Mouse (Mus musculus): ENCODE results near the gene Col27a1. TPM values are rescaled to one million over a fixed set of nuclear protein-coding genes. Genes with fewer than 3 reads are reported as not detected.

The Col27a1 gene
- polyA plus RNA-seq, 1 experiment = 14.1 TPM

GRCm38 (mm10) chr4:63219635-63220034 lies 5.8 kb downstream of the Col27a1 start:
- no peak overlapping the region for H3K4me3 ChIP-seq (ENCODE audit: control insufficient read depth, insufficient read depth, low read length)
- 93% methylated on average over 6 of the region's 6 CpGs for WGBS
- DNase-seq = no peak
- H3K4me1 ChIP-seq (replicated peaks; ENCODE audit: control insufficient read depth, insufficient read depth, low read length) = peaks cover 55% of the 10 kb centered on the region
- H3K27ac ChIP-seq (ENCODE audit: control insufficient read depth, insufficient read depth, low read length) = no peak overlapping the region
- H3K36me3 ChIP-seq (ENCODE audit: control insufficient read depth, insufficient read depth, low read length) = no peaks in the 10 kb centered on the region
- TF ChIP-seq POLR2A (IDR thresholded peaks at IDR 0.05; ENCODE audit: control insufficient read depth, extremely low read depth, insufficient read depth, low read length, poor library complexity) (no peak), CTCF (IDR thresholded peaks at IDR 0.05; ENCODE audit: borderline replicate concordance, control insufficient read depth, extremely low read depth, insufficient read depth, low read length, poor library complexity) (no peak)
- no peaks in the 10 kb centered on the region for H3K27me3 ChIP-seq (ENCODE audit: control insufficient read depth, insufficient read depth, low read length)

- WGBS = 94% methylated on average over 15 of the region's 15 CpGs
- no peak for DNase-seq
- H3K27me3 ChIP-seq (ENCODE audit: control insufficient read depth, insufficient read depth, low read length) = no peaks in the 10 kb centered on the region
- TF ChIP-seq POLR2A (IDR thresholded peaks at IDR 0.05; ENCODE audit: control insufficient read depth, extremely low read depth, insufficient read depth, low read length, poor library complexity) (no peak), CTCF (IDR thresholded peaks at IDR 0.05; ENCODE audit: borderline replicate concordance, control insufficient read depth, extremely low read depth, insufficient read depth, low read length, poor library complexity) (no peak)
- H3K4me1 ChIP-seq (replicated peaks; ENCODE audit: control insufficient read depth, insufficient read depth, low read length) = peaks cover 59% of the 10 kb centered on the region
- no peaks in the 10 kb centered on the region for H3K36me3 ChIP-seq (ENCODE audit: control insufficient read depth, insufficient read depth, low read length)
- peak overlapping the region; percentile 47; the same call in 1 of the 2 replicates for H3K27ac ChIP-seq (ENCODE audit: control insufficient read depth, insufficient read depth, low read length)
- H3K4me3 ChIP-seq (ENCODE audit: control insufficient read depth, insufficient read depth, low read length) = no peak overlapping the region
Observed at GRCm38 (mm10) chr4:63221096-63221958, 7.5 kb downstream of the Col27a1 start.

- no peaks in the 10 kb centered on the region for H3K36me3 ChIP-seq (ENCODE audit: control insufficient read depth, insufficient read depth, low read length)
- H3K4me3 ChIP-seq (ENCODE audit: control insufficient read depth, insufficient read depth, low read length) = no peak overlapping the region
- no peaks in the 10 kb centered on the region for H3K27me3 ChIP-seq (ENCODE audit: control insufficient read depth, insufficient read depth, low read length)
- no peak for TF ChIP-seq POLR2A (IDR thresholded peaks at IDR 0.05; ENCODE audit: control insufficient read depth, extremely low read depth, insufficient read depth, low read length, poor library complexity)
- TF ChIP-seq CTCF (IDR thresholded peaks at IDR 0.05; ENCODE audit: borderline replicate concordance, control insufficient read depth, extremely low read depth, insufficient read depth, low read length, poor library complexity) = 0 out of 2 replicates have a peak, but pooled peaks have one; percentile 26
- peaks cover 50% of the 10 kb centered on the region for H3K4me1 ChIP-seq (replicated peaks; ENCODE audit: control insufficient read depth, insufficient read depth, low read length)
- WGBS = 10% methylated on average over 8 of the region's 8 CpGs
- H3K27ac ChIP-seq (ENCODE audit: control insufficient read depth, insufficient read depth, low read length) = peak overlapping the region; percentile 47; the same call in 1 of the 2 replicates
- peak; percentile 48 for DNase-seq
Observed at GRCm38 (mm10) chr4:63222246-63222645, 8.4 kb downstream of the Col27a1 start.

- peaks cover 44% of the 10 kb centered on the region for H3K4me1 ChIP-seq (replicated peaks; ENCODE audit: control insufficient read depth, insufficient read depth, low read length)
- H3K27ac ChIP-seq (ENCODE audit: control insufficient read depth, insufficient read depth, low read length) = no peak overlapping the region
- DNase-seq = no peak
- no peak for TF ChIP-seq CTCF (IDR thresholded peaks at IDR 0.05; ENCODE audit: borderline replicate concordance, control insufficient read depth, extremely low read depth, insufficient read depth, low read length, poor library complexity)
- no peak for TF ChIP-seq POLR2A (IDR thresholded peaks at IDR 0.05; ENCODE audit: control insufficient read depth, extremely low read depth, insufficient read depth, low read length, poor library complexity)
- 92% methylated on average over 10 of the region's 10 CpGs for WGBS
- H3K4me3 ChIP-seq (ENCODE audit: control insufficient read depth, insufficient read depth, low read length) = no peak overlapping the region
- no peaks in the 10 kb centered on the region for H3K36me3 ChIP-seq (ENCODE audit: control insufficient read depth, insufficient read depth, low read length)
- no peaks in the 10 kb centered on the region for H3K27me3 ChIP-seq (ENCODE audit: control insufficient read depth, insufficient read depth, low read length)
Observed at GRCm38 (mm10) chr4:63225373-63225772, 11.6 kb downstream of the Col27a1 start.

- Histone ChIP-seq H3K4me1 (replicated peaks; ENCODE audit: control insufficient read depth, insufficient read depth, low read length) (peaks cover 43% of the 10 kb centered on the region), H3K4me3 (ENCODE audit: control insufficient read depth, insufficient read depth, low read length) (no peak overlapping the region), H3K36me3 (ENCODE audit: control insufficient read depth, insufficient read depth, low read length) (no peaks in the 10 kb centered on the region), H3K27ac (ENCODE audit: control insufficient read depth, insufficient read depth, low read length) (no peak overlapping the region), H3K27me3 (ENCODE audit: control insufficient read depth, insufficient read depth, low read length) (no peaks in the 10 kb centered on the region)
- TF ChIP-seq POLR2A (IDR thresholded peaks at IDR 0.05; ENCODE audit: control insufficient read depth, extremely low read depth, insufficient read depth, low read length, poor library complexity) (no peak), CTCF (IDR thresholded peaks at IDR 0.05; ENCODE audit: borderline replicate concordance, control insufficient read depth, extremely low read depth, insufficient read depth, low read length, poor library complexity) (no peak)
- no peak for DNase-seq
- WGBS = 92% methylated on average over 8 of the region's 8 CpGs
Observed at GRCm38 (mm10) chr4:63226164-63226882, 12.5 kb downstream of the Col27a1 start.

- DNase-seq = no peak
- Histone ChIP-seq H3K27ac (ENCODE audit: control insufficient read depth, insufficient read depth, low read length) (no peak overlapping the region), H3K4me3 (ENCODE audit: control insufficient read depth, insufficient read depth, low read length) (no peak overlapping the region), H3K4me1 (replicated peaks; ENCODE audit: control insufficient read depth, insufficient read depth, low read length) (peaks cover 38% of the 10 kb centered on the region), H3K27me3 (ENCODE audit: control insufficient read depth, insufficient read depth, low read length) (no peaks in the 10 kb centered on the region), H3K36me3 (ENCODE audit: control insufficient read depth, insufficient read depth, low read length) (no peaks in the 10 kb centered on the region)
- WGBS = 87% methylated on average over 6 of the region's 6 CpGs
- TF ChIP-seq CTCF (IDR thresholded peaks at IDR 0.05; ENCODE audit: borderline replicate concordance, control insufficient read depth, extremely low read depth, insufficient read depth, low read length, poor library complexity) (no peak), POLR2A (IDR thresholded peaks at IDR 0.05; ENCODE audit: control insufficient read depth, extremely low read depth, insufficient read depth, low read length, poor library complexity) (no peak)
Observed at GRCm38 (mm10) chr4:63226883-63227235, 13.1 kb downstream of the Col27a1 start.
